Mouse (Mus musculus): ENCODE results near the gene Hsd17b13.
"Not testable (repeated sequence)": the region's sequence is repeated elsewhere in the genome, so short reads cannot be mapped to it uniquely, and the experiment has no call there.

The Hsd17b13 gene

GRCm38 (mm10) chr5:103980705-103981560 is 3.7 kb upstream of the Hsd17b13 start:
- DNase-seq (ENCODE audit: low read depth, low spot score), result no peak

DNA sequence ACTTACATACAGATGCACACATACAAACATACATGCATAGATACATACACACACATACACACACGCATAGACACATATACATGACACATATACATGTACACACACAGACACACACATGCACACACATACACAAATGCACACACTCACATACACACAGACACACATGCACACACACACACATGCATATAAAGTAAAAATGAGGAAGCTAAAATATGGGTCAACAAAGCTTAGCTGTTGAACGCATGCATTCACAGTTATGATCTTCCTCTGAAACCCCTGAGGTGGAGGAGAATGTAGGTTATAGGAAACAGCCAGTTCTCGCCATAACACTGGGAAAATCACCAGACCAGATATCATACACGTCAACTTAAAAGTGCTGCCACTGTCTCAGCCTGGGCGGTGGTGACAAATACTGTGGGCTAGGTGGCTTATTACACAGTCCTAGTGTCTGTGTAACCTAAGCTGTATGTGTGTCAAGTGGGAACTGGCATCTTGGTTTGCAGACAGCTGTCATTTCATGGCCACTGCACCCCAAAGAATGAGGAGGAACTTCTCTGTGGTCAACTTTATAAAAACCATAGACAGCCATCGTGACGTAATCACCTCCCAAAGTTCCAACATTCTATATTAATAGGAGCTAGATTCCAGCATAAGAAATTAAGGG is 829 bp upstream of the Hsd17b13 start:
- no peak for DNase-seq (ENCODE audit: low read depth, low spot score)

DNA sequence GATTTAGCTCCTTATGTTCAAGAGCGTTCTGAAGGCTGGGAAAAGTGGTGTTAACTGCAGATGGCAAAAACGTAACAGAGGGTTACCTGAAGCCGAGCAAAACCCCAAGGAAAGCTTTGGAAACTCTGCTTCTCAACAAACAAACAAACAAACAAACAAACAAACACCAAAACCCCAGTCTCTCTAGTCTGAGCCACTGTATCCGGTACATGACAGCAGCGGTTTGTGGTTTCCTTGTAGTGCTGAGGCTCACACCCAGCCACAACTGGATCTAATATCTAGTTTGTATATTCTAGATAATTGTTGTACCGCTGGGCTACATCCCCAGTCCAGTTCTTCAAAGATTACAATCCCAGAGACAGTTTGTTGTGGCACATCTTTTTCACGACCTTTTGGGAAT is 1.5 kb downstream of the Hsd17b13 start:
- DNase-seq (ENCODE audit: low read depth, low spot score), result no peak

DNA sequence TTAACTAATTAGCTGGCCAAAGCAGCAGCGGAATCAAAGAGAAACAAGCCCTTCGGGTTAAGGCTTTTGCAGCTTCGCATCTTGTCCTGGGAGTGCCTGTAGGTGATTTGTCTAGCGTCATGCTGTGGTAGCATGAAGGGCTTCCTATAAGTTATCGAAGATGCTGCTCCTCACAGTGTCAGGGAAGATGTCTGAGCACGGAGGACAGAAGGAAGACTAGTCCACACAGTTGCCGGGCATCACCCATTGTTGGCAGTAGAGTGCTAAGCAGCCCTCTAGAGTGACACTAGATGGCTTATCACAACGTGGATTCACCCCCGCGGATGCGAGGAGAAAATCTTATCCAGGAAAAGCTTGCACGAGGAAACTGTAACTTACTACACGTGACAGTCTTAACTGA is 4.4 kb downstream of the Hsd17b13 start:
- DNase-seq (ENCODE audit: low read depth, low spot score), result no peak

- DNase-seq (ENCODE audit: low read depth, low spot score), result no peak
Observed at GRCm38 (mm10) chr5:103972379-103972778, 4.8 kb downstream of the Hsd17b13 start.

GRCm38 (mm10) chr5:103971051-103971450 is 6.2 kb downstream of the Hsd17b13 start:
- no peak for DNase-seq (ENCODE audit: low read depth, low spot score)

DNA sequence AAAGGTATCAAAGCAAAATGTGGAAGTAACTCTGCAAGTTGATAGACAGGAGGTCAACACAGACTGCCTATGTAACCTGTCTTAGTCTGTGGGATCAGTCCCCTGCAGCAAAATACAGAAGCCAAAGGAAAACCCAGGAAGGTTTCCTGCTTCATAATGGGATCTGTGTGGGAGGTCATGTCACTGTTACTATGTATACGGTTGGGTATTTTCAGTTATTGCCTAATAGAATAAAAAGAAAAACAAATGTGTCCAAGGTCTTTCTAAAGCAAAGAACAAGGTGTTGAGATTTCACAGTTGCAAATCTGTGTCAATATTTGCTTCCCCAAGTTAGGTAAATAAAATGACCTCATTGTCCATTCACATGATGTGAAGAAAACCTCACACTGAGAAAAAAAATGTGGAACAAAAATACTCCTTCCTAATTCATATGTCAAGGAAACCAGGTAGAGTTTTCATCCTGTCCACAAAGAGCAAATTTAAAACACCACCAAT is 14.2 kb downstream of the Hsd17b13 start:
- DNase-seq (ENCODE audit: low read depth, low spot score), result no peak

DNA sequence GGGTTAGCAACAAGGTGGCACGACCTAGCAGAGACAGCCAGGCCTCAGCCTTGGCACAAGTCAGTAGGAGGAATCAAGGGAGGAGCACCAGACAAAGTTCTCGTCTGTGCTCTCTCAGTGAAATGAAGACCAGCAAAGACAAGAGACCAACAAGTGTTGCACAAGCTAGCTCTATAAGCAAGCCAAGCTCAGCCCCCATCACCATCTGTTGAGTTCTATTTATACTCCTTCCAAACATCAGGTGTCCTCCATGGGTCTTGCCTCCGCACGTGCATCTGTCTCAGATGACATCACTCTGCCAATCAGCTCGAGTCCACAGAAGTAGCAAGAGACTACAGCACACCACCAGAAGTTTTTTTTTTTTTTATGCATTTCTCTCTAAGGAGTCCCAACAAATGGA is 22.6 kb downstream of the Hsd17b13 start:
- DNase-seq (ENCODE audit: low read depth, low spot score), result no peak

GRCm38 (mm10) chr5:103953135-103954083 is 23.8 kb downstream of the Hsd17b13 start:
- DNase-seq (ENCODE audit: low read depth, low spot score), result no peak

DNA sequence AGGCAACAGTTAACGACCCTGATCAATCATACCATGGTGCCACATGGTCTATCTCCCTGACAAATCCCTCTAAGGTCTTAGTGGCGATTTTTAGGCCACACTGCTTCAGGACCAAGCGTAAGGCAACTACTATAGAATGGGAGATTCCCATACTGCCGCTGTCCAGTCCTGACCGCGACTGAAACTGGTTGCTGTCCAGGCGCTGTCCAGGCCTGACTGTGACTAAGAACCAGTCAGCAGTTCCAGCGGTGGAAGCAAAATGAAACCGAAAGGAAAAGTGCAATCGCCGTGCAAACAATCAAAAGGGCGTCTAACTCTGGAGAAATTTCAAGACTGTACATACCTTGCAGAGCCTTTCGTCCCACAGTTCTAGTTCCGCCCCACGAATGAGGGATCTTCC is 27.1 kb downstream of the Hsd17b13 start:
- DNase-seq (ENCODE audit: low read depth, low spot score), result not testable (repeated sequence)

GRCm38 (mm10) chr5:103943183-103943582 is 34.0 kb downstream of the Hsd17b13 start:
- DNase-seq (ENCODE audit: low read depth, low spot score), result no peak

DNA sequence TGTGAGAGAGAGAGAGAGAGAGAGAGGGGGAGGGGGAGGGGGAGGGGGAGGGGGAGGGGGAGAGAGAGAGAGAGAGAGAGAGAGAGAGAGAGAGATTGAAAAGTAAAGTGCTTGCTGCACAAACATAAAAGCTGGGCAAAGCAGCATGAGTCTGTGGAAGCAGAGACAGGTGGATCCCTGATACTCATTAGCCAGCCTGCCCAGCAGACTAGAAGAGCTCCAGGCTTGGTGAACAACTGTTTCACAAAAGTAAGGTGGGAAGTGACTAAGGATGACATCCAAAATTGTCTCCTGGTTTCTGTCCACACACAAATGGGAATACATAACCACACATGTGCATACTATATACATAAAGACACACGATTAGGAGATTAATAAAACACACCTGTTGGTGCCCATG is 37.4 kb downstream of the Hsd17b13 start:
- DNase-seq (ENCODE audit: low read depth, low spot score), result no peak

- DNase-seq (ENCODE audit: low read depth, low spot score), result no peak
Observed at GRCm38 (mm10) chr5:103939350-103939652, 37.9 kb downstream of the Hsd17b13 start.

GRCm38 (mm10) chr5:103938547-103939349 is 38.5 kb downstream of the Hsd17b13 start:
- peak; percentile 51 for DNase-seq (ENCODE audit: low read depth, low spot score)

DNA sequence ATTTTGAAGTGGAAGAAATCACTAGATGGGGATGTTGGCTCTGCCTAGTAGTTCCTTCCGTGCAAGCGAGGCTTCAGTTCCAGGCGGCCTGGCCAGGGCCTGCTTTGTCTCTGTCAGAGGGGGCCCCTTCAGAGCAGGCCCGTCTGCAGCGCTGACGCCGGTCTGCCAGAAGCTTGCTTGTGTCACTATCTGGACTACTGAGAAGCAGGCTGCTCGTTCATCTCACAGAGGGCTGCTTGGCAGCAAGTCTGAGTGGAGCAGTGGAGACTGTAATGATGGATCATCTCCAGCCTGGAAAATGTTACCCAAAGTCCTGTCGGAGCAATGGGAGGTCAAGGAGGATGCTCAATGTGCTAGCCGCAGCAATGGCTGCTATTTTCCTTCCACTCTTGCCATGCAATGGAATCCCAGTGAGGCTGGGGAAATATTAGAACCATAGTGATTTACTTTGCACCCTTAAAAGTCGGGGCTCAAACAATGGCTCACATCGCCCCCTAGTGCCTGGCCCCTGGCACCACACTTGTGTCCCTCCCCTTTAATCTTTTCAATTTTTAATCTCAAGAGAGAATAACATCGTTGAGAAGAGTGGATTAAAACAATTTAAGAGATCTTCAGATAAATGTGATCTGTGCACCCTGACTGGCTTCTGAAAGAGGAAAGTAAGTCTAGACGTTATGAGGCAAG is 40.2 kb downstream of the Hsd17b13 start:
- DNase-seq (ENCODE audit: low read depth, low spot score), result no peak

GRCm38 (mm10) chr5:103931924-103932323 is 45.3 kb downstream of the Hsd17b13 start:
- not testable (repeated sequence) for DNase-seq (ENCODE audit: low read depth, low spot score)

GRCm38 (mm10) chr5:103930511-103930910 is 46.7 kb downstream of the Hsd17b13 start:
- DNase-seq (ENCODE audit: low read depth, low spot score), result no peak

DNA sequence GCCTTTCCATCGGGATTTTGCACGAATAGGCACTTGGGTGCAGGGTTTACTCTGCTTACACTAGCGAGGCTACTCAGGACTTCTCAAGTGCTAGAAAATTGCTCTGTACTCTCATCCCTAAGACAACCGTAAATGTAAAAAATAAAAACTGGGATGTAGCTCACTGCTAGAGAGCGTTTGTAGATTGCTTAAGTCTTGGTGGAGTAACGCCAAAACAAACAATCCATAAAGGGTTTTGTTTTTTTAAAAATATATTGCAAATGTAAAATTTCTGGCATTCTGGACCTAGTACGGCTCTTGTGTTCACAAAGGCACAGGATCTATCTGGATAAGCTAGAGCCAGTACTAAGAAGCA is 49.0 kb downstream of the Hsd17b13 start:
- DNase-seq (ENCODE audit: low read depth, low spot score), result no peak

DNA sequence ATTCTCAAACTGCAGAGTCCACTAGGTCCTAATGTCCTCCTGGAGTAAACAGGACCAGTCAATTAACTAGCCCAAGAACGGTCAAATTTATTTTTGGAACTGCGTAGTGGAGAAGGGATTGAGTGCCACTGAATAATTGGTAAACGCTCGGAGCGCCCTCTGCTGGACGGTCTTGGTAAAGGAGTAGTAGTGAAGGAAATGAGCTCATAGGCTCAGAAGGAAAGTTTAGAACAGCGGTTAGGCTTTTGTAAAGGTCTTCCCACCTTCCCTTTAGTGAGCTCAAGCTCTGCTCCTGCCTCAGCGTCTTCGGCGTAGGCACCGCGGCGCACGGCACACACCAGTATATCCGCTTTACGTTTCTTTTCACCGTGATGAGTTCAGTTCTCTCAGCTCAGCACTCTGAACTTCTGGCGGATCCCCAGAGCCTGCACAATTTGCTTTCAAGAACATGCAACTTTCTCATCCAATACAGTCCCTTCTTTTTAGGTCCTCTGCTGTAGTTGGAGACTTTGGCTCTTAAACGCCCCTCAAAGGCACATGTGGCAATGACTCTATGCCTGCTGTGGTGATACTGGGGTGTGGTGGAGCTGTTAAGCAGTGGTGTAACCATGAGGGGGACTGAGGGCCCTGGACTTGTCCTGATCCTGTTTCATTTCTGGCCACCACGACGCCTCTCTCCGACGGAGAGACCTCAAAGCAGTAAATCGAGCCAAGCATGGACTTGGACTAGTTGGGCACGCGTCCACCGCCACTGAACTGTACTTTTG is 49.6 kb downstream of the Hsd17b13 start:
- no peak for DNase-seq (ENCODE audit: low read depth, low spot score)

GRCm38 (mm10) chr5:103926398-103926797 is 50.8 kb downstream of the Hsd17b13 start:
- no peak for DNase-seq (ENCODE audit: low read depth, low spot score)
